Mouse (Mus musculus) kidney, postnatal 0 days (tissue): ENCODE measurements at regions not wholly inside any gene's neighbourhood (a gene's known extent, or its start where the extent isn't known, plus 50 kb on each side); places are given as distances from the start of the nearest gene placed in this dataset.

Source experiments
- ATAC-seq: fragments of 200-750 bp; cut with Nextera tagmentation; replicated peaks from 2 replicates; pipeline ENCODE4 v1.8.0; 2017; ENCODE audit warnings: low read depth, moderate number of reproducible peaks, moderate TSS enrichment, moderate library complexity; ENCODE audit not compliant: low FRiP score
- DNase-seq: peaks from one replicate; pipeline ENCODE4 v3.0.0-alpha.2; 2016; ENCODE audit warnings: low spot score
- H3K27ac ChIP-seq: fragments of 300-500 bp; sonication (generic); 2 replicates; pipeline ENCODE4 v1.5.1; 2014; ENCODE audit warnings: mild to moderate bottlenecking
- H3K27me3 ChIP-seq: fragments of 300-500 bp; sonication (generic); 2 replicates; pipeline ENCODE4 v1.6.1; 2014; ENCODE audit warnings: low read length, mixed read lengths; ENCODE audit not compliant: insufficient read depth
- H3K36me3 ChIP-seq: fragments of 300-500 bp; sonication (generic); 2 replicates; pipeline ENCODE4 v1.6.1; 2014; ENCODE audit warnings: low read length, mixed read lengths; ENCODE audit not compliant: insufficient read depth
- H3K4me1 ChIP-seq: fragments of 300-500 bp; sonication (generic); replicated peaks from 2 replicates; pipeline ENCODE4 v1.6.1; 2014; ENCODE audit warnings: antibody characterized with exemption, low read length, mixed read lengths; ENCODE audit not compliant: insufficient read depth
- H3K4me2 ChIP-seq: fragments of 300-500 bp; sonication (generic); 2 replicates; pipeline ENCODE4 v1.6.1; 2014; ENCODE audit warnings: mild to moderate bottlenecking, low read length, moderate library complexity, mixed read lengths
- H3K4me3 ChIP-seq: fragments of 300-500 bp; sonication (generic); replicated peaks from 2 replicates; pipeline ENCODE4 v1.5.1; 2014; ENCODE audit warnings: low read depth, low read length
- H3K9ac ChIP-seq: fragments of 300-500 bp; sonication (generic); 2 replicates; pipeline ENCODE4 v1.6.1; 2014; ENCODE audit warnings: low read depth, low read length
- H3K9me3 ChIP-seq: fragments of 300-500 bp; sonication (generic); replicated peaks from 2 replicates; pipeline ENCODE4 v1.6.1; 2016; ENCODE audit warnings: low read length, inconsistent platforms, mixed read lengths
- CTCF ChIP-seq: IDR thresholded peaks from 2 replicates; pipeline ENCODE4 v1.5.1; 2016; ENCODE audit warnings: antibody characterized with exemption, low read depth, mild to moderate bottlenecking, moderate library complexity
- WGBS: fragments of 180-500 bp; shearing (Covaris S2); extraction: QIAGEN DNeasy Blood & Tissue Kit; methylation state at CpG from one replicate; pipeline ENCODE4 v1.1.7; 2014; 5-methylcytosine and 5-hydroxymethylcytosine counted together

DNA sequence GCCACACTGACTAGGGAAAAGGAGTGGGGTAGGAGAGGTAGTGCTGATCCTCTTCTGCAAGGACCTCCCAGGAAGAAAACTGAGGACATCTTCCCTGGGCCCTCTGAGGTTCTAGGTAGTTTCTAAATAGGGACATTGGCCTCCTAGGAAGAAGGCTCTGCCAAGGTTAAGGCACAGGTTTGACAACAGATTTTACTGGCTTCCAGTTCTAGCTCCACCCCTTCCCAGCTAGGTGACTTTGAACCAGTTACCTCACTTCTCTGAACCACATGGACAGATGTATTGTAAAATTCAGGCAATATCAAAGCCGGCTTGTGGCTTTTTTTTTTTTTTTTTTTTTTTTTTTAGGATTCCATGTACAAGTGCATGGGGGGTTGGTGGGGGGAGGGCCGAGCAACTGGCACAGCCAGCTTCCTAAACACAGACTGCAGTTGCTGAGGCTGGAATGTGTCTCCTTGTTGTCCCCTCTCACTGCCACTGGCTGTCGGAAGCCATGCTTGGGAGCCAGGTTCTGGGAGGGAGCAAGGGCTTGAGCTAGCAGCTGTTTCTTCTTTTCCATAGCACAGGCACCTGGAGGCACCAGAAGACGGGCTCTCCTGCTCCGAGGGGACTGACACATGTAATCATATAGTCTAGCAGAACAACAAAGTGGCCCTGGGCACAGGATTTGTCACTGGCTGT lies 69.8 kb upstream of the Grik3 start:
- H3K4me3 ChIP-seq, result no peak overlapping the region
- no peak overlapping the region for H3K4me2 ChIP-seq
- DNase-seq (no peak), ATAC-seq (no peak)
- no peaks in the 10 kb centered on the region for H3K36me3 ChIP-seq
- H3K27me3 ChIP-seq, result no peaks in the 10 kb centered on the region
- no peaks in the 10 kb centered on the region for H3K9me3 ChIP-seq
- WGBS, result 49% methylated on average over 5 of the region's 5 CpGs
- H3K4me1 ChIP-seq, result no peaks in the 10 kb centered on the region
- no peak overlapping the region for H3K9ac ChIP-seq
- TF ChIP-seq CTCF, result no peak
- H3K27ac ChIP-seq, result no peak overlapping the region

- ATAC-seq (no peak), DNase-seq (no peak)
- Histone ChIP-seq H3K27me3 (no peaks in the 10 kb centered on the region), H3K36me3 (no peaks in the 10 kb centered on the region), H3K9ac (no peak overlapping the region), H3K4me3 (no peak overlapping the region), H3K4me1 (no peaks in the 10 kb centered on the region), H3K9me3 (no peaks in the 10 kb centered on the region), H3K27ac (no peak overlapping the region), H3K4me2 (no peak overlapping the region)
- WGBS, result 43% methylated on average over 12 of the region's 12 CpGs
- TF ChIP-seq CTCF, result no peak
Observed at GRCm38 (mm10) chr4:125419491-125420255, 70.8 kb upstream of the Grik3 start.

DNA sequence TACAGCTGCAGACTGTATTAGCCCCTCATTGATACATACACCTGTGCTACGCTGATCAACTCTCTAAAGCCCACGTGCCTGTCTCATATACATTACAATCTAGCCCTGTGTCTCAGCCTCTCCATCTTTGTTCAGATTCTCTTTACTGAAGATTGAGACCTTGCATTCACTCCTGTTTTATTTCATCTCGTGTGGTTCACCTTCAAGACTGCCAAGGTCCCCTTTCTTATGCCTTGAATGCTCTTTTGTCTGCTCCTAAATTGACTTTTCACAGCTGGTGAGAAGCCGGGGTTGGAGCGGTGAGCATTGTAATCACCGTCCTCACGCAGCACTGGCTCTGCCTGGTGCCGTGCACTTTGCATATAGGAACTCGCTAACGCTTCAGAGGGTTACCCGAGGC lies 75.2 kb upstream of the Grik3 start:
- no peak overlapping the region for H3K9ac ChIP-seq
- H3K27ac ChIP-seq, result no peak overlapping the region
- H3K4me2 ChIP-seq, result no peak overlapping the region
- no peaks in the 10 kb centered on the region for H3K36me3 ChIP-seq
- no peaks in the 10 kb centered on the region for H3K9me3 ChIP-seq
- no peak for DNase-seq
- H3K4me1 ChIP-seq, result no peaks in the 10 kb centered on the region
- 55% methylated on average over 11 of the region's 11 CpGs for WGBS
- no peak overlapping the region for H3K4me3 ChIP-seq
- no peak for ATAC-seq
- H3K27me3 ChIP-seq, result no peaks in the 10 kb centered on the region
- TF ChIP-seq CTCF, result no peak

- TF ChIP-seq CTCF, result no peak
- Histone ChIP-seq H3K4me2 (no peak overlapping the region), H3K36me3 (no peaks in the 10 kb centered on the region), H3K27me3 (no peaks in the 10 kb centered on the region), H3K27ac (no peak overlapping the region), H3K9me3 (no peaks in the 10 kb centered on the region), H3K9ac (no peak overlapping the region), H3K4me3 (no peak overlapping the region), H3K4me1 (no peaks in the 10 kb centered on the region)
- 79% methylated on average over 7 of the region's 7 CpGs for WGBS
- DNase-seq, result peak; percentile 46
- ATAC-seq, result no peak
Observed at GRCm38 (mm10) chr4:125413833-125414719, 76.4 kb upstream of the Grik3 start.

DNA sequence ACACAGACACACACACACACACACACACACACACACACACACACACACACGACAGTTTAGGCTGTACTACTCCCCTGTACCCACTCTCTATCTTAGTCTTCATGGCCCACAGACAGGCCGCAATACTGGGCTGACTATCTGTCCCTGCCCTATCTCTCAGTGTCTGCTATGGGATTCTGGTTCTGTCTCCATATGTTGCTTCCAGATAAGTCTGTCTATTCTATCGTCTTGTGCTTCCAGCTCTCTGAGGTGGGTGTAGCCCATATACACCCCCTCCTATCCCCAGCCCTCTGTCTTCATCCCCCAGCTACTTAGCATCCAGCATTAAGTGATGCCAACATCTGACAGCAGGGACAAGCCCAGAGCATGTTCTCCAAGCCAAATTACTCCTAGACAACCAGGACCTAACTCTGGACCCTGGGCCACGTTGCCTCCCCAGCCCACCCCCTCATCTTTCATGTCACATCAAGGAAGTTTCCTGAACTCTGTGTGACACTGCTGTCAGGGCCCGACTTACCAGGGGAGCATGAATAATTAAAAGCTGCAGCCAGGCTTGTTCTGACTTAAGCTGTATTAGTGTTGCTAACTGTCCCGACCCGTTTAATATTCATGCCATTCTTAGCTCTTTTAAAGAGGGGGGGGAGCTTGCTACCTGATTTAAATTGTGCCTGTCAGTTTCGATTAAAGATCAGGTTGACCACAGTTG lies 79.6 kb upstream of the Grik3 start:
- Histone ChIP-seq H3K9me3 (no peaks in the 10 kb centered on the region), H3K36me3 (no peaks in the 10 kb centered on the region), H3K9ac (no peak overlapping the region), H3K4me3 (no peak overlapping the region), H3K27me3 (no peaks in the 10 kb centered on the region), H3K4me1 (no peaks in the 10 kb centered on the region; the same call in 1 of the 2 replicates), H3K27ac (no peak overlapping the region), H3K4me2 (no peak overlapping the region)
- no peak for TF ChIP-seq CTCF
- no peak for ATAC-seq
- WGBS, result 40% methylated on average over 8 of the region's 8 CpGs
- no peak for DNase-seq
